Mouse (Mus musculus): Measurements from ENCODE around the gene Cct7. TPM values are rescaled to one million over a fixed set of nuclear protein-coding genes. Genes with fewer than 3 reads are reported as not detected.
A peak's percentile ranks its signal among the peaks of the same experiment; 100 is the strongest.

The Cct7 gene
- polyA plus RNA-seq, 1 experiment from 2014 or later: 561 TPM

GRCm38 (mm10) chr6:85489717-85490116, 38.4 kb downstream of the Cct7 start:
- Histone ChIP-seq H3K36me3 (ENCODE audit: control insufficient read depth, insufficient read depth, low read length) (no peaks in the 10 kb centered on the region), H3K4me1 (ENCODE audit: control insufficient read depth, insufficient read depth, low read depth, low read length) (peaks cover 1% of the 10 kb centered on the region), H3K27ac (ENCODE audit: low read depth, low read length) (no peak overlapping the region), H3K9ac (ENCODE audit: low read depth, low read length) (no peak overlapping the region), H3K9me3 (ENCODE audit: control insufficient read depth, low read length) (no peaks in the 10 kb centered on the region), H3K27me3 (replicated peaks; ENCODE audit: control insufficient read depth, insufficient read depth, low read length) (peaks cover 21% of the 10 kb centered on the region), H3K4me3 (ENCODE audit: low read length) (no peak overlapping the region), H3K4me2 (ENCODE audit: low read length) (no peak overlapping the region)
- ATAC-seq: no peak
- 86% methylated on average over 3 of the region's 3 CpGs for WGBS

GRCm38 (mm10) chr6:85490252-85490651, 38.9 kb downstream of the Cct7 start:
- Histone ChIP-seq H3K9ac (ENCODE audit: low read depth, low read length) (no peak overlapping the region), H3K27me3 (replicated peaks; ENCODE audit: control insufficient read depth, insufficient read depth, low read length) (peaks cover 18% of the 10 kb centered on the region), H3K4me2 (ENCODE audit: low read length) (no peak overlapping the region), H3K27ac (ENCODE audit: low read depth, low read length) (no peak overlapping the region), H3K36me3 (ENCODE audit: control insufficient read depth, insufficient read depth, low read length) (no peaks in the 10 kb centered on the region), H3K4me1 (ENCODE audit: control insufficient read depth, insufficient read depth, low read depth, low read length) (no peaks in the 10 kb centered on the region), H3K4me3 (ENCODE audit: low read length) (no peak overlapping the region), H3K9me3 (ENCODE audit: control insufficient read depth, low read length) (no peaks in the 10 kb centered on the region)
- WGBS: 84% methylated on average over 4 of the region's 4 CpGs
- no peak for ATAC-seq

- 93% methylated on average over 3 of the region's 3 CpGs for WGBS
- no peak overlapping the region for H3K27ac ChIP-seq (ENCODE audit: low read depth, low read length)
Observed at GRCm38 (mm10) chr6:85491606-85492005, 40.3 kb downstream of the Cct7 start.

GRCm38 (mm10) chr6:85496976-85497375, 45.7 kb downstream of the Cct7 start:
- Histone ChIP-seq H3K9me3 (ENCODE audit: control insufficient read depth, low read length) (no peaks in the 10 kb centered on the region), H3K4me3 (ENCODE audit: low read length) (no peak overlapping the region), H3K4me1 (ENCODE audit: control insufficient read depth, insufficient read depth, low read depth, low read length) (peaks cover 10% of the 10 kb centered on the region), H3K9ac (ENCODE audit: low read depth, low read length) (no peak overlapping the region), H3K4me2 (ENCODE audit: low read length) (no peak overlapping the region), H3K27ac (ENCODE audit: low read depth, low read length) (no peak overlapping the region), H3K36me3 (ENCODE audit: control insufficient read depth, insufficient read depth, low read length) (no peaks in the 10 kb centered on the region), H3K27me3 (replicated peaks; ENCODE audit: control insufficient read depth, insufficient read depth, low read length) (no peaks in the 10 kb centered on the region)
- no peak for ATAC-seq

More at GRCm38 (mm10) chr6:85491606-85492005, 40.3 kb downstream of the Cct7 start:
- Histone ChIP-seq H3K4me3 (ENCODE audit: low read length) (no peak overlapping the region), H3K36me3 (ENCODE audit: control insufficient read depth, insufficient read depth, low read length) (no peaks in the 10 kb centered on the region), H3K4me1 (ENCODE audit: control insufficient read depth, insufficient read depth, low read depth, low read length) (no peaks in the 10 kb centered on the region), H3K4me2 (ENCODE audit: low read length) (no peak overlapping the region), H3K27me3 (replicated peaks; ENCODE audit: control insufficient read depth, insufficient read depth, low read length) (peaks cover 7% of the 10 kb centered on the region), H3K9ac (ENCODE audit: low read depth, low read length) (no peak overlapping the region), H3K9me3 (ENCODE audit: control insufficient read depth, low read length) (no peaks in the 10 kb centered on the region)
- ATAC-seq: no peak

GRCm38 (mm10) chr6:85498147-85498546, 46.8 kb downstream of the Cct7 start:
- Histone ChIP-seq H3K36me3 (ENCODE audit: control insufficient read depth, insufficient read depth, low read length) (no peaks in the 10 kb centered on the region), H3K27ac (ENCODE audit: low read depth, low read length) (no peak overlapping the region), H3K9ac (ENCODE audit: low read depth, low read length) (no peak overlapping the region), H3K9me3 (ENCODE audit: control insufficient read depth, low read length) (no peaks in the 10 kb centered on the region), H3K4me2 (ENCODE audit: low read length) (no peak overlapping the region), H3K4me1 (ENCODE audit: control insufficient read depth, insufficient read depth, low read depth, low read length) (peaks cover 11% of the 10 kb centered on the region), H3K27me3 (replicated peaks; ENCODE audit: control insufficient read depth, insufficient read depth, low read length) (no peaks in the 10 kb centered on the region), H3K4me3 (ENCODE audit: low read length) (no peak overlapping the region)
- WGBS: 69% methylated on average over 9 of the region's 9 CpGs
- ATAC-seq: no peak

GRCm38 (mm10) chr6:85500416-85500815, 49.1 kb downstream of the Cct7 start:
- no peak for ATAC-seq
- H3K9me3 ChIP-seq (ENCODE audit: control insufficient read depth, low read length): no peaks in the 10 kb centered on the region
- no peak overlapping the region for H3K27ac ChIP-seq (ENCODE audit: low read depth, low read length)
- no peak overlapping the region for H3K4me3 ChIP-seq (ENCODE audit: low read length)
- peaks cover 11% of the 10 kb centered on the region for H3K4me1 ChIP-seq (ENCODE audit: control insufficient read depth, insufficient read depth, low read depth, low read length)
- H3K27me3 ChIP-seq (replicated peaks; ENCODE audit: control insufficient read depth, insufficient read depth, low read length): no peaks in the 10 kb centered on the region
- WGBS: 73% methylated on average over 1 of the region's 1 CpGs
- H3K4me2 ChIP-seq (ENCODE audit: low read length): no peak overlapping the region
- no peaks in the 10 kb centered on the region for H3K36me3 ChIP-seq (ENCODE audit: control insufficient read depth, insufficient read depth, low read length)
- H3K9ac ChIP-seq (ENCODE audit: low read depth, low read length): no peak overlapping the region

- peak overlapping the region; percentile 87 for H3K4me3 ChIP-seq (ENCODE audit: low read length)
- H3K9me3 ChIP-seq (ENCODE audit: control insufficient read depth, low read length): no peaks in the 10 kb centered on the region
- H3K27me3 ChIP-seq (replicated peaks; ENCODE audit: control insufficient read depth, insufficient read depth, low read length): no peaks in the 10 kb centered on the region
- H3K36me3 ChIP-seq (ENCODE audit: control insufficient read depth, insufficient read depth, low read length): no peaks in the 10 kb centered on the region
- ATAC-seq: peak; percentile 21
- H3K27ac ChIP-seq (ENCODE audit: low read depth, low read length): peak overlapping the region; percentile 89
- peaks cover 11% of the 10 kb centered on the region for H3K4me1 ChIP-seq (ENCODE audit: control insufficient read depth, insufficient read depth, low read depth, low read length)
- WGBS: 7% methylated on average over 6 of the region's 6 CpGs
- peak overlapping the region; percentile 76 for H3K4me2 ChIP-seq (ENCODE audit: low read length)
- peak overlapping the region; percentile 97 for H3K9ac ChIP-seq (ENCODE audit: low read depth, low read length)
Observed at GRCm38 (mm10) chr6:85501571-85502102, 50.3 kb downstream of the Cct7 start.

GRCm38 (mm10) chr6:85502103-85502910, 51.0 kb downstream of the Cct7 start:
- H3K27me3 ChIP-seq (replicated peaks; ENCODE audit: control insufficient read depth, insufficient read depth, low read length): no peaks in the 10 kb centered on the region
- peak overlapping the region; percentile 97 for H3K9ac ChIP-seq (ENCODE audit: low read depth, low read length)
- WGBS: 2% methylated on average over 32 of the region's 37 CpGs
- H3K36me3 ChIP-seq (ENCODE audit: control insufficient read depth, insufficient read depth, low read length): no peaks in the 10 kb centered on the region
- peaks cover 11% of the 10 kb centered on the region for H3K4me1 ChIP-seq (ENCODE audit: control insufficient read depth, insufficient read depth, low read depth, low read length)
- peak overlapping the region; percentile 89 for H3K27ac ChIP-seq (ENCODE audit: low read depth, low read length)
- ATAC-seq: peak; percentile 78
- peak overlapping the region; percentile 76 for H3K4me2 ChIP-seq (ENCODE audit: low read length)
- H3K4me3 ChIP-seq (ENCODE audit: low read length): peak overlapping the region; percentile 87
- H3K9me3 ChIP-seq (ENCODE audit: control insufficient read depth, low read length): no peaks in the 10 kb centered on the region

GRCm38 (mm10) chr6:85502911-85503250, 51.6 kb downstream of the Cct7 start, which contains the start of gene Fbxo41:
Fbxo41 (minus strand) TSS chr6:85502994.
- H3K27me3 ChIP-seq (replicated peaks; ENCODE audit: control insufficient read depth, insufficient read depth, low read length): no peaks in the 10 kb centered on the region
- peaks cover 11% of the 10 kb centered on the region for H3K4me1 ChIP-seq (ENCODE audit: control insufficient read depth, insufficient read depth, low read depth, low read length)
- peak within 1 kb of the TSS; percentile 76 for H3K4me2 ChIP-seq (ENCODE audit: low read length)
- peak within 1 kb of the TSS; percentile 89 for H3K27ac ChIP-seq (ENCODE audit: low read depth, low read length)
- H3K4me3 ChIP-seq (ENCODE audit: low read length): peak within 1 kb of the TSS; percentile 87
- peak; percentile 89 for ATAC-seq
- WGBS: 0% methylated on average over 20 of the region's 22 CpGs
- no peaks in the 10 kb centered on the region for H3K9me3 ChIP-seq (ENCODE audit: control insufficient read depth, low read length)
- H3K9ac ChIP-seq (ENCODE audit: low read depth, low read length): peak within 1 kb of the TSS; percentile 97
- H3K36me3 ChIP-seq (ENCODE audit: control insufficient read depth, insufficient read depth, low read length): no peaks in the 10 kb centered on the region
